Mouse (Mus musculus) lung, postnatal 36 days (tissue): ENCODE measurements at regions not wholly inside any gene's neighbourhood (a gene's known extent, or its start where the extent isn't known, plus 50 kb on each side); places are given as distances from the start of the nearest gene placed in this dataset.

Source experiments
- DNase-seq: peaks from one replicate; pipeline ENCODE4 v3.0.0; 2022; ENCODE audit warnings: mixed read lengths

DNA sequence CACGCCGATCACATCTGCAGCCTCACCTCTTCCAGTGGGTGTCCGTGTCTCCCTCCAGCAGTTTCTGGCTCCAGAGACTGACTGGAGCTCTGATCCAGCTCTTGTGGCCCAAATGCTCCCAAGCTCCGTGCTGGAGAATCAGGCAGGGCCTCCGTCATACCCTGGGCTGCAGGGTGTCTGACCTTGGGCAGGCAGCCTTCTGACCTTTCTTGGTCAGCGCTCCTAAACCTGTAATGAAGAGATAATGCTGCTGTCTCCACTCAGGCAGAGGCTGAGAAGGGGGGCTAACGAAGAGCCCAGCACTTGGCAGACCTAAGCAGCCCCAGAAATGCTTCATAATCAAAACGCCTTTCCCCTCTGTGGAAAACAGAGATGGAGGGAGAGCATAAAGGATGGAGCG is 89.9 kb upstream of the Mef2a start:
- DNase-seq, result peak; percentile 51

DNA sequence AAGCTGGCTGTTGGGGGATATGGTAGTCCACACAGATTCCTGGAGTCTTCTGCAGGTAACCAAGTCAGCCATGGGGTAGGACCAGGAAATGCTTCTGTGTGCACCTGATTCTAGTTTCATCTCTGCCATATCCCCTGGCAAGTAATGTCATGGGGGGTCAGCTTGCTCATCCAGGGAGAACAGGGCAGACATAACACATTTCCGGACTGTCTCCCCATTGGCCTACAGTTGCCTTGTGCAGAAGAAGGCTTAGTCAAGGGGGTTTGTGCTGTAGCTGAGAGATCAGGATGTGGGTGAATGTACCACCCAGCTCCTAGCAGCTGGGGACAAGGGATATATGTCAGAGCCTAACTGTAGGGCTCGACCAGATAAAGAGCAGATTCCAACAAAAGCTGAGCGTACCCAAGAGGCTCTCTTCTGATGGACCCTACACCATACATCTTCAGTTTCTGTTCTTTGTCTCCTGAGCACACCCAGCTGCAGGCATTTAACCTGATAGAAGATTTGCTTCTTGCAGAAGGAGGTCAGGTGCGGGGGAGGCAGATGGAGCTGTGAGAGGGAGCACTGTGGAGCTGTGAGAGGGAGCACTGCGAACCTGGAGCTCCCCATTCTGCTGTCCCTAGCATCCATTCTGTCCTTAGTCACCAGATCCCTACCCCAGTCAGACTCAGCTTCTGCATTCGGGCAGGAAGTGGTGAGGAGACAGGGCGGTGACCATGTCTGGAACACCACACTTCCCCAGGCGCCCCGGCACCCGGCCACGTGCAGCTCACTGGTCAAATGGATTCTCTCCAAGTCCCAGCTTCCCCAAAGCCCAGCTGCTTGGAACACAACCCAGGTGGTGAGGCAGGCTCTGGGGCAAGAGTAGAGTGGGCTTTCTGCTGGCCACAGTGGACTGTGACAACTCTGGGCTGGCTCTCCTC is 88.9 kb upstream of the Mef2a start:
- DNase-seq, result peak; percentile 96

DNA sequence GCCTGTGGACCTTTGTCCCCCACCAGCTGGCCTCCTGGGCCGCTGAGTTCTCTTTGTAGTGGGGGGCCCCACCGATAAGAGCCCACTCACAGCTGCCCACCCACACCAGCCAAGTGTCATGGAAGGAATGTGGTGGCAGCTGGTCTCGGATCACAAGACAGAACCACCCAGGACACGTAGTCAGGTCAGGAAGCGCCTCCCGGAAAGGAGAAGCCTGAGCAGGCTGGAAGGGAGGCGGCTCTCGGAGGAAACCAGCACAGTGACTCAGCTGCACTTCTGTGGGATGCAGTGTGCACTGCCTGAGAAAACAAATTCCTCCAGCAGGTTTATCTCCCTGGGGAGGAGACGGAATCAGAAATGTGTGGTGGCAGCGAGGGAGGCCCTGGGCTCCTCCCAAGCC is 87.2 kb upstream of the Mef2a start:
- peak; percentile 82 for DNase-seq

DNA sequence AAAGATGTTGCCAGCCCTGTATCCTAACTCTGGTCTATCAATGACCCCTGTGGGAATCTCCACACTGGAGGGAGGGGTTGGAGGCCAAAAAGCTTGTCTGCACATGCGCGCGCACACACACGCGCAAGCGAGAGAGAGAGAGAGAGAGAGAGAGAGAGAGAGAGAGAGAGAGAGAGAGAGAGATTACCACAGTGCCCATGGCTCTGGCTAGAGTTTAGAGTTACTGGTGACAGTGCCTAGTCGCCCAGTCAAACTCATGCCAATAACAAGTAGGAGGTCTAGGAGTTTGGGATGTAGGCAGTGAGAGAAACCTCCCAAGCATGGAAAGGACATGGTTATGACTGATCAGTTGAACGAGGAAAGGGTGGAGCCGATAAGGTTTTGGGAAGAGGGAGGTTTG is 86.6 kb upstream of the Mef2a start:
- DNase-seq, result no peak

DNA sequence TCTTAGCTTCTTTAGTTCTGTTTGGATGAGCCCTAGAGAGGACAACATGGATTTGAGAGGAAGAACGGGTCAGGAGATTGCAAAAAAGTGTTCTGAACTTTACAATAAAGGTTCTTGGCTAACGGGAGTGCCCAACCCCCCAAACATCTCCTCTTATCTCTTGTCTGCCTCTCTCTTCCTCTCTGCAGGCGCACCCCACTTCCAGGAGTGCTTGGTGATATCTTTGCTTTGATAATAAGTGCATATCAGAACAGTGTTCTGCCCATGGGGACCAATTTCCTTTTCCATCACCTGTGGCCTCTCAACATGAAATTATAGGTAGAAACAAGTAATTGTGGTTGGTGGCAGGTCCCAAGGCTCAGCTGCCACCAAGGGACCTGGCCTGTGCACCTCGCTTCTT is 86.0 kb upstream of the Mef2a start:
- no peak for DNase-seq

DNA sequence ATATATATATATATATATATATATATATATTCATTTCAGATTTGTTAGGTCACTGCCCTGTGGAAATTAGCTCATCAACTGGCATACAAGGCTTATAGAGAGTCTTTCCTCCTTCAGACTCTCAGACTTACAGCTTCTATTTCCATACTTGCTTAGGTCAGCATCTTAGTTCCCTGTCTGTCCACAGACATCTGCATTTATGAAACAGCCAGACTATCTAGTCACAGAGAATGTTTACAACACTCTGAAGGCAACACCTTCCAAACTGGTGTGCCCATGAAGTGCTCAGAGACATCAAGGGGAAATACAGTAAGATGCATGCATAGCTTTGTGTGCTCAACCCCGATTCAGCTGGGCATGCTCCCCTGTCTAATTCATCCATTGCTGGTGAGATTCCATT is 85.2 kb upstream of the Mef2a start:
- no peak for DNase-seq

DNA sequence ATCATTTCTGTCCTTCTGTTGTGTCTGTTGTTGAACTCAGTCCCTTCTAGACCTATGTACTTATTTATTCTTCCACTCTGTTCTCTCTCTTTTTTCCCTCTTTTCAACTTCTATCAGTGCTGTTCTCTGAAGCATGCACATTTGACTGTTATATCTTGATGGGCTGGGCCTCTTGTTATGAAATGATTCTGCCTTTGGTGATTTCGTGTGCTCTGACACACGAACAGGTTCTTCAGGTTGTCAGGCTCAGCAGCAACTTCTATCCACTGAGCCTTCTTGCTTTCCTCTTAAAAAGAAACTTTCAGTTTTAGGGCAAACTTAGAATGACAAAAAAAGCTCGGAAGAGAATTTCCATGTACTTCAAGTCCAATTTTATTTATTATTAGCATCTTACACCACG is 83.4 kb upstream of the Mef2a start:
- no peak for DNase-seq

DNA sequence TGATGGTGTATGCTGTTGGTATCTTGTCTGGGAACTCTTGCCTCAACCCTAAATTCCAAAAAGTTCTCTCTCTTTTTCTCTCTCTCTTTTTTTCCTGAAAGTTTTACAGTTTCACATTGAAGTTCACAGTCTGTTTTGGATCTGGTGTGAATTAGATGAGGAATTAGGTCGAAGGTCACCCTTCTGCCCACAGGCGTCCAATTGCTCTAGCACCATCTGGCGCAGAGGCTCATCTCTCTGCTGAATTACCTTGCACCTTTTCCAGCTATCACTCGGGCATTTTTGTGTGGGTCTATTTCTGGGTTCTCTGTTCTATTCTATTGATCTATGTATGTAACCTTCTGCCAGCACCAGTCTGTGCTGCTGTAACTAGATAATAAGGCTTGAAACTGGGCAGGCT is 81.8 kb upstream of the Mef2a start:
- no peak for DNase-seq

DNA sequence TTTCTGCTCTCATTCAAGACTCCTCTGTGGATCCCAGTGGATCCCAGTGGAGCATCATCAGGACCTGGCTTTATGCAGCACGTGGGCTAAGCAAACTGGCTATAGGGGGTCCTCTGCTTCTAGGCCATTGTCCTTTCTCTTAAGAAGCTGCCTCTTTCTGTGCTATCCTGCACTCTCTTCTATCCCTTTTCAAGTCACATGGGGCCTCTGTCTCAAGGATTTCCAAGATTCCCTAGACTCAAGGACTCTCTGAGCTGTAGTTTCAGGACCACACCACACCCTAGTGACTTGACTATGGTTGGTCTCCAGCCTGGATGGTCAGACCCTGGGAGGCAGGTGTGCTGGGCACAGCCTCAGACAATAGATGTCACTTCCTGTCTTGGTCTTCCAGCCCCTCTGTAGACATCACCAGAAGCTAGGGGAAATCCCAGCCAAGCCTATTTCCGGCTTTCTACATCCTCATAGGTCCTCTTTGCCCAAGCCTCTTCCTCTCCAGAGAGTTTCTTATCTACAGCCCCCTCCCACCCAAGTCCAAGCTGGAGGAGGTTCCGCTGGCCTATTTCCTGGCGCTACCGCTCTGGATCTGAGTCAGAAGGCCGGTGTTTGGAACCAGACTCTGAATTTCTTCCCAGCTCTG is 78.6 kb upstream of the Mef2a start:
- peak; percentile 75 for DNase-seq

DNA sequence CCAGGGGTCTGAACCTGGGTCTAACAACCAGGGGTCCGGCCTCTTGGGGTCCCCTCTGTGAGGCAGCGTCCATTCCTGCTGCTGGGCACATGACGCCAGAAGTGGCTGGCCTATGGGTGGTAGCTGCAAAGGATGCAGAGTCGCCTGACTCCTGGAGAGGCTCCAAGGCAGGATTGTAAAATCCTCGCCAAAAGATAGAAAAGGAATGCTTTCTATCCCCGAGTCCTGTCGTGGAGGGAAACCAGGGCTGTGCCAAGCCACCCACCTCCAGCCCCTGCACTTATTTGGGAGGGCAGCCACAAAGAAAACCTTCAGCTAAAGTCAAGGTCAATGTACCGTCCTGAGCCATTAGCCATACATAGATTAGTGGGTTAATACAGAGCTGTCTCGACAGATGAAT is 73.9 kb upstream of the Mef2a start:
- no peak for DNase-seq

DNA sequence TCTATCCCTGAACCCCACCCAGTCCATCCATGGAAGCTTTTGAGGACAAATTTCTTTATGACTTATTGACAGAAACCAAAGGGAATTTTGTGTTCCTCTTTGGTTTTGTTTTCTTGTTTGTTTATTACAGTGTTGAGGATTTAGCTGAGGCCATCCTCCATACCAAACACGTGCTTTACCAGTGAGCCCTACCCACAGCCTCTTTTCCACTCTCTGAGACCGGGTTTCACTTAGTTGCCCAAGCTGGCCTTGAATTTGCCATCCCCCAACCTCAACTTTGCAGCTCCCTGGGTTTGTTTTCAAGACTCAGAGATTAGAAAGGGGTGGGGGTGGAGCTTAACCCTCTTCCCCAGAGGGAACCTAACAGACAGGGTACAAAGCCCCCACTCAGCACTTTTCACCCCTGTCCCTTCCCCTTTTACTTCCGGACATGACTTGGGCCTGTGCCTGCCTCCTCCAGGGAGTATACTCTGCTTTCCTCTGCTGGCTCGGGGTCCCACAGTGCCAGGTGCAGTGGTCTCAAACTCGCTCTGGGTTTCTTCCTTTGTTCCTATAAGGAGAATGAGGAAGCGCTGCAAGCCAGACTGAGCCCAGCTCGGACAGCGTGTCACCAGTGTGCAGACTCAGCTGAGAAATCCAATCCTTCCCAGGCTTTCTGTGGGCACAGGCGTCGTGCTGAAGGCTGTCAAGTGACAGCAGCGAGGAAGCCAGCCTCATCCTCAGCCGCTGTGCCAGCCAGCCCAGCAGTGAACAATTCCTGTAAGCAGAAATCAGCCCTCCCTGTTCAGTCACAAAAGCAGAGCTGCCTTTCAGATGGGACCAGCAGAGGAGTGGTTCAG is 72.8 kb upstream of the Mef2a start:
- DNase-seq, result no peak

DNA sequence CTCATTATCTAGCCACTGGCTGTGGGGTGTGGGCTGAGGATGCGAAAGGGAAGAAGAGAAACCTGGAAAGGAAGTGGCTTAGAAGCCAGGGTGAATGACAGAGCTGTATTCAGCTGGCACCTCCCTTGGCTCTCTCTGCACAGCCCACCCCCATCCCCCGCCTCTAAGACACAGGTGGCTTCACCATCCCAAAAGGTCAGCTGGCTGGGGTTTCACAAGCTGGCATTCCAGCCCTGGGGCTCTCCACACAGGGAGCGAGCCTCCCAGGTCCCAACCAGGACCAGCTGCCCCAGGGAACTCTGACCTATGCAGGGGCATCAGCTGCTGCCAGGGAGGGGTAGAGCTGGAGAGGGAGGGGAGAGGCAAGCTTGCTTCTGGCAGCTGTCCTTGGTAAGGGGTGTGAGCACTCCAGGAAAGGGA is 71.9 kb upstream of the Mef2a start:
- no peak for DNase-seq

DNA sequence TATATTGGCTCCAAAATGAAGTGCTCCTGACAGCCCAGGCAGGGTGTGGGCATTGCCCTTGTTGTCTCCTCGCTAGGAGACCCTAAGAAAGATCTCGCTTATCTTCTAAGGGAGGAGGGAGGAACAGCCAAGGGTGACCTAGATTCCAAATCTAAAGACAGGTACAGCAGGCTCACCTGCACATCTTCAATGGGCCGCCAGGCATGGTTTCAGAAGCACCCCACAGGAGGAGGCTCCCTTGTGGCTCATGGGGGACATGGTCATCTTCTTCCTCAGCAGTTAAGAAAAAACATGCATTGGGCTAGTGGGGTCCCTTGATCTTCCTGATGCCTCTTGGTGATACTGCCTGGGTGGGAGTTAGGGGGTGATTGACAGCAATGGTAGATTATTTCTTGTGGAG is 71.0 kb upstream of the Mef2a start:
- no peak for DNase-seq

DNA sequence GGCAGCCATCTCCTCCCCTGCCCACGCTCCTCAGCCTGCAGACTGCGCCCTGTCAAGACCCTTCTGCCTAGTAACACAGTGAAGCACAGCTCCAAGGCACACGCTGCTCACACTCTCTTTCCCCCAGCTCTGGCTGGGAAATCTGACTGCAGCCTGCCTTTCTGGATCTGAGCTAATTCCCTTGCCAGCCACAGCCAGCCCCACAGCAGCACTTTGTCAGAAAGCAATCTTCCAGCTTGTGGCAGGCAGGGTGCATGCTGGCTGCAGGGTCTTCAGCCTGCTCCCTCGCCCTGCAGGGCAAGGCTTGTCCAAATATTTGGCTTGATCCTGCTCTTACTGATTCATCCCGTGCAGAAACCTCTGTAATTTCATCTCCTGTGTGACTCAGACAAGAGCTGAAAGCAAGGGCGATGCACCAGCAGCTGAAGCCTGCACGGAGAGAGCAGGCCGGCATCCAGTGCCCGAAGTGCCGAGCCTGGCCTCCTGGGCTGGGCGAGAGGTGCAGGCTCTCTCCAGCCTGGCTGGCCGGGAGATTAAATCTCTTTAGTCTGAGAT is 70.4 kb upstream of the Mef2a start:
- no peak for DNase-seq

DNA sequence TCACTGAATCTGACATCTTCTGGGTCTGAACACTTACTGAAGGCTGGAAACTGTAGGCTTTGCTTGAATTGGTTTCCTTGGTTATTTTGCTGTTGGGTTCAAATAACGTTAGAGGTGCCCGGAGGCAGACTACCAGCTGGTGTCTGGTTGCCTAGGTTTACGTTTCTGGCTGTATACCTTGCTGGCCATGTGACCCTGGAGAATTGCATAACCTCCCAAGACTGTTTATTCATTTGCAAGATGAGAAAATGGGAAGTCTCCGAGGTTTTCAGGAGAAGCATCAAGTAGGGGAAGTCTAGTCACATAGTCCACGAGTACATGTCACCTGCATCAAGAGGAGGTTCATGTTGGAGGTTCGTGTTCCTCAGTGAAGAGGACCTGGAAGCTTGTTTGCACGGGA is 69.6 kb upstream of the Mef2a start:
- DNase-seq, result no peak

DNA sequence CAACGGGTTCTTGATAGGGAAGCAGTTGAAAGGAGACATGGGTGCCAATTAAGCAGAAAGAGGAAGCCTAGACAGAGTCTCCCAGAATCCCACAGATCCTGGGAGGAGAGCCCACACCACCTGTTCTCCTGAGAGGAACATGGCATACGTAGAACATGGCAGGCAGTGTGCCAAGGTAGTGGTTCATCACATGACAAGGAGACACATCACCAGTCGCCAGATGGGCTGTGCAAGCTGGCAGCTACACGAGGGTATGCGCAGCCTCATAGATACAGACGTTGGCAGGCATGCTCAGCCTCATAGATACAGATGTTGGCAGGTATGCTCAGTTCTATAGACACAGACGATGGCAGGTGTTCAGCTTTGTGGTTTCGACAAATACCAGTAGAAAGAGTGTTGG is 68.1 kb upstream of the Mef2a start:
- no peak for DNase-seq

DNA sequence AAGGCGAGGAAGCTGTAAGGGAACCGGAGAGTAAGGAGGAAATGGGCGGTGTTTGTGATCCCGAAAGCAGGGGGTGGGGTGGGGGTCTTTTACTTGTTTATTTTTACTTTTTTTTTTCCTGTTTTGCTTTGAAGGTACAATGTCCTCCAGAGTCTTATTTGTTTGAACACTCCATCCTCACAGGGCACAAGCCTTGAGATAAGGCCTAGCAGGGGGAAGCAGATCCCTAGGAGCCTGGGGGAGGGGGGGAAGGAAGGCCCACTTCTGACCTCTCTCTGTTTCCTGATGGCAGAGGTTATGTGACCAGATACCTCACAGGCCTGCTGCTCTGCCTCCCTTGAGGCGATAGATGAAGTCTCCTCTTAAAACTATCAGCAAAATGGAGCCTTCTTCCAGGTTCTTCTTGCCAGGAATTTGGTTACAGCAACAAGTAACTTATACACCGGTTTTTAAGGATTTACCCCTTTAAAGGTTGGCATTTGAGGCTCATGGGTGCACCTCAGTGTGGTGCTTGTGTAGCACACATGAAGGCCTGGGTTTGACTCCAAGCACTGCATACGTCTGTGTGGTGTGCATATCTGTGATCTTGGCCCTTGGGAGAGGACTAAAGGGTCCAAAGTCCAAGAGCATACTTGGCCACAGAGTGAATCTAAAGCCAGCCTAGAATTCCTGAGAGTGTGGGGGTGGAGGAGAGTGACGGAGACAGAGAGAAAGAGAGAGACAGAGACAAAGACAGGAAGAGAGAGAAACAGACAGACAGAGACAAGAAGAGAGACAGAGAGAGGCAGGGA is 64.8 kb upstream of the Mef2a start:
- DNase-seq, result no peak

DNA sequence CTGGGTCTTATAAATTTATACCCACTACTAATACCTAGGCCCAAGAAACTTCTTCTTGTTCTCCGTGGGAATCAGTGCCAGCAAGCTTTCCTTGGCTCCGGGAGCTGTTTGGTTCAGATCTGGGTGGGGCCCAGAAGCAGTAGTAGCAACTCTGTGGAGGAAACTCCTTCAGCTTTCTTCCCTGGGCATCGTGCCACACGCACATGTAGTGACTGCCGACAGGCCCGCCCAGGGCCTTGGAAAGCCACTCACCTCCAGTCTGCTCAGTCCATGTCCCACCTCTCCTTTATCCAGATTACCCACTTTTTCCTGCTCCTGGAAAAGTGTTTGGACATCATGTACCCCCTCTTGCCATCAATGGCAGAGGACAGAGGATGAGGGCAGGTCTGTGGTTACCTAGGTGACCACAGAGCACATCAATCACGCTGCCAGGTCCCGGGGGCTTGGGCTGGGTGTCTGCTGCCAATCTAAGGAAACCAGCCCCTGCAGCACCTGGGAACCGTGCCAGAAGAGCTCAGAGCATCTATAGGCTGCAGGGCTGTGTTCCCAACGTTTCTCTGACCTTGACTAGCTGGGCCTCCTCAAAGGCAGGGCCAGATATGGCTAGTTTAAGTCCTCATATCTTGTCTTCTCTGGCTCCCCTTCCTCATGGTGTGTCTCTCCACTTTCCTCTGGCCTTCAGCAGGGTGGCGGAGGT is 63.1 kb upstream of the Mef2a start:
- peak; percentile 90 for DNase-seq

DNA sequence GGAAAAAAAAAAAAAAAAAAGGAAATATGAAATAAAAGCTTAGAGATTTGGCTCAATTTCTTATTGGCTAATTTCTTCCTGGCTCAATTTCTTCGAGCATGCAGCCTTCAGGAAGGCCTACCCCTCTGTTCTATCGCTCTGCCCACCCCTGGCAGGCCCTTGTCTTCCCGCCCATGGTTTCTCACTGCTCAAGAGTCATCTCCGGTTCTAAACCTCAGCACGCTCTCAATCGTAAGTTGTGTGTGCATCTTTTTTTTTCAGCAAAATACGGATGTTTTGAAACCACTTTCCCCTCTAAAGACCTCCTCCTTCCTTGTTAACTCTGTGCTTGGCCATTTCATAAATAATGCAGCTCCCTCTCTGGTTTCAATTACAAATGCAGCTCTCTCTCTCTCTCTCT is 58.3 kb upstream of the Mef2a start:
- DNase-seq, result no peak

DNA sequence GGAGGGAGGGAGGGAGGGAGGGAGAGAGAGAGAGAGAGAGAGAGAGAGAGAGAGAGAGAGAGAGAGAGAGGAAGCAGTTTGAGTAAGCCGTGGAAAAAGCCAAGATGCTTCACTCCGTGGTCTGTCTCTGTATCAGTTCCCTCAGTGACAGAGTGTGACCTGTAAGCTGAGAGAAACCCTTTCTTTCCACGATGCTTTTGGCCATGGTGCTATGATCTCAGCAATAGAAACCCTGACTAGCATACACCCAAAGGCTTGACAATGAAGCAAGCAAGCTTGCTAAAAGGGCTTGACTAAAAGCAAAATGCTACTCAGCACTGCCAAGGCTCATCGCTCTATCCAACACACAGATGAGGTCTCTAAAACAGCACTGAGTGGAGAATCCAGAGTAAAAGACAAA is 57.4 kb upstream of the Mef2a start:
- DNase-seq, result no peak

DNA sequence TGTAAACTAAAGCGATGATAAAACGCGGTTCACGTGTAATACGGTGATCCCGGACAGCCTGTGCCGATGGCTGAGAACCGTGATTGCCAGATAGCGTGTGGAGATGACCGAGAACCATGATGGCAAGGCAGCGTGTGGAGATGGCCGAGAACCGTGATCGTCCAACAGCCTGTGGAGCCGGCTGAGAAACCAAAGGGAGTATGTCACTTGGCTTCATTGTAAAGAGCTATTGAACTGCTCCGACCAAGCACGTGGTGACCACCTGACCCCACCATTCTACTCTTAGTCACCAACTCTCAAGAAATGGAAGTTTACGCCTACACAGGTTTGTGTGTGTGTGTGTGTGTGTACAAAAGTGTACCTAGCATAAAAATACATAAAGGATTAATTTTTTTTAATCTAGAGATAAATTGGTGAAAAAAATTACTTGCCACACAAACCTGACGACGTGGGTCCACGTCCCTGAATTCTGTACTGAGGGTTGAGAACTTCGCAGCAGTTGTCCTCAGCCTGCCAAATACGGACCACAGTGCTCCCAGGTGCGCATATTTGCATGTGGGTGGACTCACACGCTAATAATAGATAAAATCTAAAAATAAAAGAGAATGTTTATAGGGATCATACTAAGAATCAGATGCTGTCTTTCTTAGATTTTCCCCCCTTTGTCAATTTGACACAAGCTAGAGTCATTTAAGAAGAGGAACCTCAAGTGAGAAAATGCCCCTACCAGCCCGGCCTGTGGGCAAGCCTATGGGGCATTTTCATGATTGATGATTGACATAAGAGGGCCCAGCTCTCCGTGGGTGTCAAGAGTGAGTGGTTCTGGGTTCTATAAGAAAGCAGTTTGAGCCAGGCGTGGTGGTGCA is 56.6 kb upstream of the Mef2a start:
- no peak for DNase-seq
